Mouse (Mus musculus): ENCODE measurements around the gene Ypel3.
"Not testable (repeated sequence)": the region's sequence is repeated elsewhere in the genome, so short reads cannot be mapped to it uniquely, and the experiment has no call there.

Gene Ypel3

DNA sequence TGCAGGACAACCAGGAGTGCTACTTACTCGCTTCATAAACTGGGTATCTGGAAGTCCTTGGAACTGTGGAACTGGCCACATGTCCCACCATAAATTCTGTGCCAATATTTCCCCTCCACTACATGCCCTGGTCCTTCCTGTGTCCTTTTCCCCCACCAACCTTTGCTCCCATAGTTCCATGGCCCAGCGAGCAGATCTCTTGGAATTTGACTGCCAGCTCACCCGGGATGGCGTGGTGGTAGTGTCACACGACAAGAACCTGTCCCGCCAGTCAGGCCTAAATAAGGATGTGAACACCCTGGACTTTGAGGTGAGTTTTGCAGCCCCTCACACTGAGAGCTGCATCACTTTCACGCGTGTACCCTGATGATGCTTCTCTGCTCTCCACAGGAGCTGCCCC, 9.8 kb upstream of the Ypel3 start:
- DNase-seq = no peak

DNA sequence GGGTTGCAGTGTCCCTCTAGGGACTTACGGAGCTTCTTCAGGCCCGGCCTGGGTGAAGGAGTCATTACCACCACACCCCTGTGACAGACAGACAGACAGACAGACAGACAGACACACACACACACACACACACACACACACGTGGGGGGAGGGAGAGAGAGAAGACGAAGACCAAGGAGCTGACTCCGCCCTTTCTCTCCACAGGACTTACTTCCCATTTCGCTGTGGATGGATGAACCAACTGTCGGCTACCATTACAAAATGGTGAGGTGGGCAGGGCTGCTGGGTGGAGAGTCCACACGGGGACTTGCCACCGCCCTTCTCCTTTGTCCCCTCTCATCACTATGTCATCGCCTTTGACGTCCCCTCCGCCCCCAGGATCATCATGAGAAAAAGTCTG, 6.0 kb upstream of the Ypel3 start:
- peak in 1 of 2 experiments; percentile 4 for DNase-seq

DNA sequence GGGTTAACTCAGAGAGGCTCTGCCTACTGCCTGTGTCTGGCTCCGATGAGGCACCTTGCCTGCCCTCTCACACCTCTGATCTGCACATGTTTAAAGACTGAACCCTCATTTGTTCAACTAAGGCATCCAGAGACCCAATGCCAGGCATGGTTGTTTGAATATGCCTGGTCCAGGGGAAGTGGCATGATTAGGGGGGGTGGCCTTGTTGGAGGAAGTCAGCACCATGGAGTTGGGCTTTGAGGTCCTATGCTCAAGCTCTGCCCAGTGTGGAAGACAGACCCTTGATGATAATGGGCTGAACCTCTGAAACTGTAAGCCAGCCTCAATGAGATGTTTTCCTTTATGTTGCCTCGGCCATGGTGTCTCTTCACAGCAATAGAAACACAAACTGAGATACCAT, 3.4 kb upstream of the Ypel3 start:
- DNase-seq = peak in 1 of 2 experiments; percentile 2

DNA sequence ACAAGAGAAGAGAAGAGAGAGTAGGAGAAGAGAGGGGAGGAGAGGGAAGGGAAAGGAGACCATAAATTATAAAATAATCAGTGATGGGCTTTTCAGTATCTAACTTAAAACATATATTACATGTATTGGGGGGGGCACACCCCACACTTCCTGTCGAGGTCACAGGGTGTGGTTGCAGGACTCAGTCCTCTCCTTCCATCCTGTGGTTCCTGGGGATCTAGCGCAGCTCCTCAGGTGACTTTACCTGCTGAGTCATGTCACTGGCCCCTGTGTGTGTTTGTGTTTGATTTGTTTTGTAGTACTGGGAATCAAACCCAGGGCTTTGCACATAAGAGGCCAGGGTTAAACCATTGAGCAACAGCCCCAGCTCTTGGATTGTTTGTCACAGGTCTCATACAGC, 2.3 kb upstream of the Ypel3 start:
- DNase-seq = no peak

DNA sequence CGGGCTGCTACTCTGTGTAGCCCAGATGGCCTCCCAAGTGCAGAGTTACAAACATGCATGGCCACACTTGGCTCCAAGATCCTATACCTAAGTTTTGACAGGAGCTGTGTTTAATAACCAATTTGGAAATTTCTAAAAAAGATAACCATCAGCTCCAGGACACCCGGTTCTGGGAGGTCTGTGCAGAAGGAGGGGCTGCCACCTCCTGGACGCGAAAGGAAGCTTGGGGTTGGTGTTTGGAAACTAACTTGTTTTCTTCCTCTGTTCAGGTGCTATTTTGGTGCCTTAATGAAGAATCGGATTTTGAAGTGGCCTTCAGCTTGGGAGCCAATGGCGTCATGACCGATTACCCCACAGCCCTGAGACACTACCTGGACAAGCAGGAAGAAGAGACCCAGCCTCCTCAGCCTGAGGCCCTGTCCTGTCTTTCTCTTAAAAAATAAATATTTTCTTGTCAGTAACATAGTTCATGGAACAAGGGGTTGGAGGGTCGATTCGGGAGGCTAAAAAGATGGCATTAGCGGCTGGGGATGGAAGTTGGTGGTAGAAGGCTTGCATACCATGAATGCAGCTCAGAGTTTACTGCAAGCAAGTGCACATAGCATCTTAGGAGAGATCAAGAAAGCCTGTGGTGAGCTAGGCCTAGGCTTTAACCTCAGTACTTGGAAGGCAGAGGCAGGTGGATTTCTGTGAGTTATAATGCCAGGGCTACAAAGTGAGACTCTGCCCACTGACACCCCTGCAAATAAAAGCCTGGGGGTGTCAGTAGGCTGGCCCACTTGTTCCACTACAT, 1.4 kb upstream of the Ypel3 start:
- DNase-seq = peak in 1 of 2 experiments; percentile 15

DNA sequence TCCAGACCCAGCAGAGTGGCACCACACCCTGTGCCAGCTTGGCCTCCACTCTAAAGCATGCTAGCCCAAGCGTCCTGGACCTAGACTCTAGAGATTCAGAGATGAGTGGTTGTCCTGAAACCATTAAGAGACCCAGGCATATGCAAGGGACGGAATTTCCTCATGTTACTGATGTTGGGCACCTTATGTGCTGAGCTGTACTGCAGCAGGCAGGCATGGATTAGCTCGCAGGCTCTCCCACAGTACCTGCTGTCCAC, 849 bp upstream of the Ypel3 start:
- no peak for DNase-seq

DNA sequence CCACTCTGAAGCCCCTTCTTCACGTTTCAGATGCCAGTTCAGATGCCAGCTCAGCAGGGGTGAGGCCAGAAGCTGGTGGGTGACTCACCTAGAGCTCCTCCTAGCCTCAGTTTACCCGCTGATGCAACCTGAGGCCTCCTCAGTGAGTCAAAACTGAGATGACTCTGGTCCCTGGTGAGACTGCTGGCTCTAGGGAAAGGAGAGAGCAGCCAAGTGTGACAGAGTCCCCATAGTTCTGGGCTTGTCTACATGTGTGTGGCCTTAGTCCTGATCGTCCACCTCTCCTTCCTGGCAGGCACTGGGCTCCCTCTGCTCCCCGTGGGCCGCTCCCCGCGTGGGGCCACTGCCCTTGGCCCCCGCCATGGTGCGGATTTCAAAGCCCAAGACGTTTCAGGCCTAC, 721 bp downstream of the Ypel3 start:
- DNase-seq = peak; percentile 58 to 70

DNA sequence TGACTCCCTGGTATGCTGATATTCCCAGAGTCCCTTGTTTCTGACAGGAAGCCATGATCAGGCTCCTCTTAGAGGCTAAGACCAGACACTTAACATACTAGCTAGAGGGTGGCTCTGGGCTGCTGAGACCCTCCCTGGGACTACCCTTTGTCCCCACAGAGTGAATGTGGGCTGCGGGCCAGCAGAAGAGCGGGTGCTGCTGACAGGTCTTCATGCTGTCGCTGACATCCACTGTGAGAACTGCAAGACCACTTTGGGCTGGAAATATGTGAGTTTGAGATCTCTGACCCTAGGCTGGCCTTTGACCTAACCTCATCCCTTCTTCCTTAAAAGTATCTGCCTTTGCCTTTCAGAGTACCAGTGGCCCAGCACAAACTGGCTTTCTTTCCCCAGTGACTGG, 1.4 kb downstream of the Ypel3 start:
- DNase-seq = peak in 1 of 2 experiments; percentile 56

DNA sequence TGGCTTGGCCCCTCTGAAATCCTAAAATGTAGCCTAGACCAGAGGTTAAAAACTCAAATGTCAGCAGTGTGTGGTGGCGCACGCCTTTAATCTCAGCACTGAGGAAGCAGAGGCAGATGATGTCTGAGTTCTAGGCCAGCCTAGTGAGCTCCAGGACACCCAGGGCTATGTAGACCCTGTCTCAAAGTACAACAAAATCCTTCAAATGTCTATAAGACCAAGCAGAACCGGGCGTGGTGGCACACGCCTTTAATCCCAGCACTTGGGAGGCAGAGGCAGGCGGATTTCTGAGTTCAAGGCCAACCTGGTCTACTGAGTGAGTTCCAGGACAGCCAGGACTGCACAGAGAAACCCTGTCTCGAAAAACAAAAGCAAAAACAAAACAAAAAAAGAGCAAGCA, 2.3 kb downstream of the Ypel3 start:
- not testable (repeated sequence) for DNase-seq

DNA sequence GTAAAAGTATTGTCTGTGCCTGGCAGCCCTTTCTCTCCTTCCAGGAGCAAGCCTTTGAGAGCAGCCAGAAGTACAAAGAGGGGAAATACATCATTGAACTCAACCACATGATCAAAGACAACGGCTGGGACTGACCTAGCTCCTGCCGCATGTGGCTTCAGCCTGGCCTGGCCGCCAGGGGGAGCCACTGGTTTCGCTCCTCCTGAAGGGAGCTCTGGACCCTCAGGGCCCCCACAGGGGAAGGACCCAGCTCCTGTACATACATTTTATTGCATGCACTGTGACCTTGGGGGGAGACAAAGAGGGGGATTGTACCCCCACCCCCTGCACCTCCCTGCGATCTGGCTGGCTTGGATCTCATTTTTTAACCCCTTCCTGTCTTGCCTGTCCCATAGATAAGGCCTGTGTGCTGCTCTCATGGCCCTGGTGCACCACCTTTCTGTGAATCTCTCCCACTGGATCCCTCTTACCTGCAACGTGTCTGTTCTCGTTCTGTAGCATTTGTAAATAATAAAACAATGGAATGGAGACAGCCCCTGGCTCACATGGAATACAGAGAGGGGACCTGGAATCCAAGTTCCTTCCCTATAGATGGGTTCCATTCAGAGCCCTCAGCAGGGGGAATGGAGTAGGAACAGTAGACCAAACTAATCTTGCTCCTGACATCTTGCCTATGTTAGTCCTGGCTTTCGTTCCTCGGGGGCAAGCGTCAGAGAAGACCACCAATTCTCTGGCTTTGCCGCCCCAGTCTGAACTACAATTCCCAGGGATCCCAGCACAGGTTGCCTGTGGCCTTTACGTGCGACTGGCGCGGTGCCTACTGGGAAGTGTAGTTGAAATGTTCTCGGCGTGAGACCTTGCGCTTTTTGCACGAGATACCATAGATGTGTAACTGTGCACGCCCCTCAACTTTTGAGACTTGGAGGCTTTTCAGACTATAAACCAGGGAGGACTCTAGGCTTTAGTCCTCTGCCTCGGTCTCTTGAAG, 3.5 kb downstream of the Ypel3 start:
- peak; percentile 93 to 96 for DNase-seq

DNA sequence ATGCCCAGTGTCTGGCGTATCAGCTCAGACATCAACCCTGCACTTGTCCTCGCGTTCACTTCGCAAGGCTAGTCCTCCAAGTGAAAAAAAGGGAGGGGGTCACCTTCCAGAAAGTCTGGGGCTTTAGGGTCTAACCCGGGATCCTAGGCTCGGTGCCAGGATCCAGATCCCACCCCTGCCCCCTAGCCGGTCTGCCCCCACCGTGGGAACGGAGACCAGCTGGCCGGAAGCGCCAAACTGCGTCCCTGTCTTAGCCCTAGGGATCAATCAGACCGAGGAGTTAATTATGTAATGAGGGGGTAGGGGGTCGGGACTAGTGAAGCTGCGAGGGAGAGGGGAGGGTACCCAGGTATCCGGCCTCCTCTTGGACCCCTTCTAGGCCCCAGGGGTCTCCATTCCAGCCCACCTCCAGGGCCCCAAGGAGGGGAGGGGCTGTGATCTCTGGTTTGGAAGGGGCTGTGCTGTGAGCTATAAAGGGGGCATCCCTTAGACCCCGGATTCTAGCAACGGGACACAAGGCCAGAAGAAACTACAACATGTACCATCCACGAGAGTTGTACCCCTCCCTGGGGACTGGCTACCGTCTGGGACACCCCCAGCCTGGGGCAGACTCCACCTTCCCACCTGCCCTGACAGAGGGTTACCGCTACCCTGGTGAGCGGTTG, 4.3 kb downstream of the Ypel3 start, which contains the start of gene Tbx6:
Tbx6 (plus strand) TSS at position 513 of the 665 bp plus-strand sequence.
- DNase-seq = peak; percentile 60 to 71

DNA sequence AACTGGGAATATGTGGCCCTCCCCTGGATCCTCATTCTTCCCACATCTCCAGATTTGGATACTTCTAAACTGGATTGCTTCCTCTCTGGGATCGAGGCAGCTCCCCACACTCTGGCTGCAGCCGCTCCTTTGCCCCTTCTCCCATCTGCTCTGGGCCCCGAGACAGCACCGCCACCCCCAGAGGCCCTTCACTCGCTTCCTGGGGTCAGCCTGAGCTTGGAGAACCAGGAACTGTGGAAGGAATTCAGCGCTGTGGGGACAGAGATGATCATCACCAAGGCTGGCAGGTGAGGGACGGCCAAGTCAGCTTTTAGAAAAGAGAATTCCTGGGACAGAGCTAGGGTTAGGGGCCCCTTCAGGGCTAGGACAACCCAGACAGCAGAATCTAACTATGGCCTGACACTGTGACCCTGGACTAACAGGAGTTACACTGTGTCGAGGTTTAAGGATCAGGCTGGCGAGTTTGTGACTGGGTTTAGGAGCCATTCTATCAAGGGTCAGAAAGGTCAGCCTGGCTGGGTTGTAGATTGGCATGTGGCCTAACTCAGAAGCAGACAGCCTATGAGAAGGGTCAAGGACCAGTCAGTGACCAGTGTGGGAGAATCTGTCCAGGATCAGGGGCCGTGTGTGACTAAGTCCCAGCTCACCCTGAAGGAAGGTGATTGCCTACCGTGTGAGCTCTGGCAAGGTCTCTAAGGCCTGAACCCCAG, 5.1 kb downstream of the Ypel3 start:
- DNase-seq = peak in 1 of 2 experiments; percentile 11

DNA sequence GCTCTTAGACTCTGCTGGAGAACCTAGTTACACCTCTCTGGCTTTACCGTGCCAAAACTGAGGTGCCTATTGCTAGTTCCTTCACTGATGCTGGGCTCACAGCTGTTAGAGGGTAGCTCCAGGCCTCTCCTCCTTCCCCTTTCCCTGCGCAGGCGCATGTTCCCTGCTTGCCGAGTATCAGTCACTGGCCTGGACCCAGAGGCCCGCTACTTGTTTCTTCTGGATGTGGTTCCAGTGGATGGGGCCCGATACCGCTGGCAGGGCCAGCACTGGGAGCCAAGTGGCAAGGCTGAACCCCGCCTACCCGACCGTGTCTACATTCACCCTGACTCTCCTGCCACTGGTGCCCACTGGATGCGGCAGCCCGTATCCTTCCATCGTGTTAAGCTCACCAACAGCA, 5.9 kb downstream of the Ypel3 start:
- DNase-seq = peak in 1 of 2 experiments; percentile 20

DNA sequence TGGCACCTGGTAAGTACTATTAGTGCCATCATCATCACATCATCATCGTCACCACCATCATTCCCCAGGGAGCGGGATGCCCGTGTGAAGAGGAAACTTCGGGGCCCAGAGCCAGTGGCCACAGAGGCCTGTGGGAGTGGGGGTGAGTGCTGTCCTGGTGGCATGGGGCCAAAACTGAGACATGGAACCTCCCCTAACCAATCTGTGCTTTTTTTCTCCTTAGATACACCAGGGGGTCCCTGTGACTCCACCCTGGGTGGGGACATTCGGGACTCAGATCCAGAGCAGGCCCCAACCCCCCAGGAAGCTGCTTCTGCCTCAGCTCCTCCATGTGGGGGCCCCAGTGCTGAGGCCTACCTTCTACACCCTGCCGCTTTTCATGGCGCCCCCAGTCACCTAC, 7.7 kb downstream of the Ypel3 start:
- peak; percentile 23 to 48 for DNase-seq

DNA sequence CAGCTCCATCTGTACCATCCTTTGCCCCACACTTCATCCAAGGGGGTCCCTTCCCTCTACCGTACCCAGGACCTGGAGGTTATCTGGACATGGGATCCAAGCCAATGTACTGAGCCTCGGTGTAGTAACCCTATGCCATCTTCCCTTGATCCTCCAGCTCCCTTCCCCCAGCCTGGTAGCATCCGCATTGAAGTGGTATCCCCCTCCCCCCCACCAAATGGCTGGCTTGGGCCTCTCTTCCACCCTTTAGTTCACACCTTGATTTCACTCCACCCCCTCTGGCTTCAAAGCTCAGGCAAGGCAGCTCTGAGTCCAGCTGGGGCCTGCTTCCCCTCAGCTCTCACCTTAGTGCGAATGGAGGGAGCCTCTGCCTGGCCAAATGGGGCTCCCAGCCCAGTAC, 8.3 kb downstream of the Ypel3 start:
- peak in 1 of 2 experiments; percentile 9 for DNase-seq

DNA sequence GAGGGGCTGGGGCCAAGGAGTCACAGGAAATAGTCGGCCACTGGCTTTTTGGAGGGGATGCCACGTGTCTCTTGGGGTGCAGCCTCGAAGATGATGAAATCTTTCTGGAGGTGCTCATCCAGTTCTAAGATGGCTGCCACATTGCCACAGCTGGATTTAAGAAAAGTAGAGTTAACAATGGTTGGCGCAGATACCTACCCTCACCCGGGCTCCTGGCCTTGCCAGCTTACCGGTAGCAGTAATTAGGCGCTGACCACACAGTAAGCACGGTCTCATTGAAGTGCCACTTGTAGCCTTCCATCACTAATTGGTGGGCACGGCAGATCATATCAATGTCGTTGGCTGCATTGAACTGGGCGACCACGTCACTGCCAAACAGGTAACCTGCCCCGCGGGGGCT, 9.4 kb downstream of the Ypel3 start:
- no peak for DNase-seq

DNA sequence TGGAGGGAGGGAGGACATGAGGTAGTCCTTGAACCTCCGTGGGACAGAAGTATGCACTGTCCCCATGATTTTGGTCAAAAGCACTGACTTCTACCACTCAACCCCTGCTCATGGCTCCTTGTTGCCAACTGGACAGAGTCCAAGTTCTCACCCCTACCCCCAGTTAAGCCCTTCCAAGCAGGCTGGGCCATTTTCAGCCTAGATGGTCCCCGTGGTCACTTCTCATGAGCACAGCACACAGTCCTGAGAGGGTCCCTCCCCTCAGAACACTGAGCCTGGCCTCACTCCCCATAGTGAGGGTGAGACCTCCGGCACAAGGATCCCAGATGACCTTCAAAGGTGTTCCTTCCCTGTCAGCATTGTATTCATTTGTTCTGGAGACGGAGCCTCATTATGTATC, 12.4 kb downstream of the Ypel3 start:
- no peak for DNase-seq

DNA sequence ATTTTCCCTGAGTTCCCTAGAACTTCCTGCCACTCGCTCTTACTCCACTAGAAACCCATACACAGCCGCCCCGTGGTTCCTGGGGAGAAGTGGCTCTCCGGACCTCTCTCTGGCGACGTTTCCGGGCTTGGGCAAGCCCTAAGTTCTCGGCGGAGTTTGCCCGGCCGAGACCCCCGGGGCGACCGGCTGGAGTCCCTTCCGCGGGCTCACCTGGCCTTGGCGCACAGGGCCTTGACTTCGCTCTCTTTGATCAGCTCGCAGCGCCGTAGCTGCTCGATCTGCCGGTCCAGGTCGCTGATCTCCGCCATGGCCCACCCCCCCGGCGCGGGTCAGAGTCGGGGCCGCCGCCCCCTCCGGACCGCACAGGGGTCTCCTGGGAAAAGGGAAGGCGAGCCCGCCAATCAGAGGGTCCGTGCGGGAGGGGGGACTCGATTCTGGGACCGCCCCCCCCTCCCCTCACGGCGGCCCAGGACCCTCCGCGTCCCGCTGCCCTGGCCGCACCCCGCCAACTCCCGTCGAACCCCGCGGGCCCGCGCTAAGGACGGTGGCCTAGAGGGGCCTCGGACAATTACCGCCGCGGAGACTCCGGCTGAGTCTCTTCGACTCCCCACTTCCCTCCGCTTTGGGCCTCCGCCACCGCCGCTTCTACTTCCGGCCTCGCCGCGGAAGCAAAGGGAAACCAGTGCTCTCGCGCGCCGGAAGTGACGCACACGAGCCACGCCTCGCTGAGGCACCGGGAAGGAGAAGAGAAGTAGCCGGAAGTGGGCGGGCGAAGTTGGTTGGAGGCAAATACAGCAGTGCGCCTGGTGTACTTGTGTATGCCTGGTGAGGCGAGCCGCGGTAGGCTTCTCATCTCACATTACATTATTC, 15.3 kb downstream of the Ypel3 start, which contains the start of gene Ppp4c:
Ppp4c (minus strand) TSS at position 646 of the 870 bp plus-strand sequence.
- peak; percentile 98 for DNase-seq

DNA sequence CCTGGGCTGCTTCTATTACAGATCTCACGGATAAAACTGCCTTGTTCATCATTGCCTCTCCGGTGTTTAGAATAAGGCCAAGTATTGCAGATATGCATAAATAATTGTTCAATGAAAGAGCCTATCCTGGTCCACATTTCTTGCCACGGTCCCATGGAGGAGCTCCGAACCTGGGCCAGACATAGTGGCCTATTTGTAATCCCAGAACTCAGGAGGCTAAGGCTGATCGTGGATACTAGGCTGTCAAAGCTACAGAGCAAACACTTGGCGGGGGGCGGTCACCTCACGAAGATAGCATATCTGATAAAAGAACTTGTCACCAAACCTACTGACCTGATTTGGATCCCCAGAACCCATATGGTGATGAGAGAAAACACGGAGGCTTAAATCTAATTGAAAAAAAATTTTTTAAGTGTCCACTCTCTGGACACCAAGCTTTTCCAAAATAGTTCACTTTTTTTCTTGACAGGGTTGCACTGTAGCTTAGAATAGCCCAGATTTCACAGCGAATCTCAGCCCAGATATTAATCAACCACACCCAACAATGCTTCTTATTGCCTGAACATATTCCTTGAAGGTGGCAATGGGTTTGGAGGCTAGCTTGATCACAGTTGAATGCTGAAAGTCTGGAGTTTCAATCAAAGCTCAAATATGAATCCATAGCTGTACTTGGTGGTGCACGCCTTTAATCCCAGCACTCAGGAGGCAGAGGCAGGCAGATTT, 16.1 kb downstream of the Ypel3 start:
- no peak for DNase-seq

DNA sequence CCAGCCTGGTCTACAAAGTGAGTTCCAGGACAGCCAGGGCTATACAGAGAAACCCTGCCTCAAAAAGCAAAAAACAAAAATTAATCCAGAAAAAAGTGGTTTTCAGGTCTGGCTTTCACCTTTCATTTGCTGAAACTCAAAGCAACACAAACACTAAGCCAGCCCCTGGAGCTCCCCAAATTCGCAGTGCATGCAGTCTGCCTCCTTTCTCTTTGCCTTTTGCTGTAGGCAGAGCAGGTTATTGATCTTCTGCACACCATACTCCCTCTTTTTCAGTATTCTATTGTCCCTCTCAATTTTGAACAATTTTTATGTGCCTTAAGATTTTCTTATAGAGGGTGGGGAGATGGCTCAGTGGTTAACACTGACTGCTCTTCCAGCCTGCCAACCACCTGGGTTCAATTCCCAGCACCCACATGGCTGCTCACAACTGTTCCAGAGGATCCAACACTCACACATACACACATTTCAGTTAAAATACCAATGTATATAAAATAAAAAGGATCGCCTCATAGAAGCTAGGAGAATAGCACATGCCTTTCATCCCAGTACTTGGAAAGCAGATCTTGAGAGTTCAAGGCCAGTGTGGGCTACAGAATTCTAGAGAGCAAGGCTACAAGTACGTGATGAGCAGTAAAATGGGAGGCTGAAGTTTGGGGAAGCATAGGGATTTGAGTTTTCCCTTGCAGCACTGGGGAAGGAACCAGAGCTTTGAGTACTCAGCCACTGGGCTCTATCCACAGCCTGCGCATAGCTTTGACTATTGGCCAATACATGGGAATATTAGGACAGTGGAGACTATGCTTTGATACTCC, 16.9 kb downstream of the Ypel3 start:
- DNase-seq = no peak

Measured in cerebellum, postnatal 14 days (tissue).